Mouse (Mus musculus) limb, embryonic 14.5 days (tissue): ENCODE measurements around the gene CN725425. TPM values are rescaled to one million over a fixed set of nuclear protein-coding genes. Genes with fewer than 3 reads are reported as not detected.

Experiments
- ATAC-seq: fragments of 200-750 bp; cut with Nextera tagmentation; 2 replicates; pipeline ENCODE4 v1.8.0; 2017; ENCODE audit warnings: low read depth, moderate number of reproducible peaks, moderate TSS enrichment; ENCODE audit not compliant: low FRiP score
- DNase-seq: peaks from one replicate; pipeline ENCODE4 v3.0.0-alpha.2; 2015; ENCODE audit warnings: low spot score
- H3K27ac ChIP-seq: fragments of 300-500 bp; sonication (generic); replicated peaks from 2 replicates; pipeline ENCODE4 v1.5.1; 2014; ENCODE audit warnings: low read depth, mild to moderate bottlenecking, low read length, moderate library complexity, mixed read lengths
- H3K27me3 ChIP-seq: fragments of 300-500 bp; sonication (generic); 2 replicates; pipeline ENCODE4 v1.6.1; 2014; ENCODE audit warnings: low read length, mixed read lengths; ENCODE audit not compliant: control insufficient read depth, insufficient read depth
- H3K36me3 ChIP-seq: fragments of 300-500 bp; sonication (generic); 2 replicates; pipeline ENCODE4 v1.6.1; 2014; ENCODE audit warnings: mild to moderate bottlenecking, low read length, moderate library complexity, mixed read lengths; ENCODE audit not compliant: control insufficient read depth, insufficient read depth
- H3K4me1 ChIP-seq: fragments of 300-500 bp; sonication (generic); 2 replicates; pipeline ENCODE4 v1.6.1; 2014; ENCODE audit warnings: antibody characterized with exemption, low read length, mixed read lengths; ENCODE audit not compliant: control insufficient read depth, insufficient read depth
- H3K4me2 ChIP-seq: fragments of 300-500 bp; sonication (generic); replicated peaks from 2 replicates; pipeline ENCODE4 v1.6.1; 2014; ENCODE audit warnings: low read depth, mild to moderate bottlenecking, low read length, moderate library complexity; ENCODE audit not compliant: severe bottlenecking
- H3K4me3 ChIP-seq: fragments of 300-500 bp; sonication (generic); replicated peaks from 2 replicates; pipeline ENCODE4 v1.5.1; 2014; ENCODE audit warnings: low read length
- H3K9ac ChIP-seq: fragments of 300-500 bp; sonication (generic); 2 replicates; pipeline ENCODE4 v1.6.1; 2014; ENCODE audit warnings: mild to moderate bottlenecking, low read depth, low read length, moderate library complexity; ENCODE audit not compliant: severe bottlenecking
- H3K9me3 ChIP-seq: fragments of 300-500 bp; sonication (generic); 2 replicates; pipeline ENCODE4 v1.6.1; 2016; ENCODE audit warnings: low read length; ENCODE audit not compliant: control insufficient read depth
- POLR2A ChIP-seq: fragments of 200-500 bp; IDR thresholded peaks from 2 replicates; pipeline ENCODE4 v1.8.0; 2012; ENCODE audit warnings: inconsistent platforms, mild to moderate bottlenecking, moderate library complexity, borderline replicate concordance; ENCODE audit not compliant: insufficient read depth, insufficient read length; ENCODE audit errors: extremely low read depth
- WGBS: fragments of 180-500 bp; shearing (Covaris S2); extraction: QIAGEN DNeasy Blood & Tissue Kit; methylation state at CpG from one replicate; pipeline ENCODE4 v1.1.7; 2014; 5-methylcytosine and 5-hydroxymethylcytosine counted together
- polyA plus RNA-seq, 2 experiments: library from polyadenylated mRNA; depleted of rRNA in 1 of 2; stranded (reverse) in 1 of 2; unstranded in 1 of 2; fragments of >200 nt; fragmentation: Nextera tagmentation in 1 of 2; extraction: Ambion mirVana in 1 of 2; gene quantifications; 2 replicates each; pipeline versions ENCODE4 v1.2.1 to v1.2.3; 2012 to 2014

The CN725425 gene
- polyA plus RNA-seq, 2 experiments = not detected

- WGBS = 69% methylated on average over 3 of the region's 3 CpGs
- no peaks in the 10 kb centered on the region for H3K9me3 ChIP-seq
- ATAC-seq = no peak
- no peak overlapping the region for H3K27ac ChIP-seq
- TF ChIP-seq POLR2A = no peak
- no peak overlapping the region for H3K4me2 ChIP-seq
- no peak overlapping the region for H3K9ac ChIP-seq
- H3K36me3 ChIP-seq = peaks cover 2% of the 10 kb centered on the region; the same call in 1 of the 2 replicates
- H3K4me3 ChIP-seq = no peak overlapping the region
- no peaks in the 10 kb centered on the region for H3K27me3 ChIP-seq
- no peak for DNase-seq
- no peaks in the 10 kb centered on the region for H3K4me1 ChIP-seq
Observed at GRCm38 (mm10) chr15:91275961-91276360, 76.7 kb downstream of the CN725425 start.

GRCm38 (mm10) chr15:91279571-91279970 is 80.3 kb downstream of the CN725425 start:
- Histone ChIP-seq H3K27ac (no peak overlapping the region), H3K36me3 (no peaks in the 10 kb centered on the region), H3K27me3 (no peaks in the 10 kb centered on the region), H3K4me2 (no peak overlapping the region), H3K4me3 (no peak overlapping the region), H3K4me1 (no peaks in the 10 kb centered on the region), H3K9me3 (no peaks in the 10 kb centered on the region), H3K9ac (no peak overlapping the region)
- DNase-seq (no peak), ATAC-seq (no peak)
- no peak for TF ChIP-seq POLR2A
- 88% methylated on average over 5 of the region's 5 CpGs for WGBS

- no peak overlapping the region for H3K4me3 ChIP-seq
- H3K9ac ChIP-seq = no peak overlapping the region
- ATAC-seq = no peak
- no peaks in the 10 kb centered on the region for H3K36me3 ChIP-seq
- no peaks in the 10 kb centered on the region for H3K4me1 ChIP-seq
- 86% methylated on average over 5 of the region's 5 CpGs for WGBS
- no peak for TF ChIP-seq POLR2A
- DNase-seq = no peak
- H3K4me2 ChIP-seq = no peak overlapping the region
- no peaks in the 10 kb centered on the region for H3K27me3 ChIP-seq
- H3K27ac ChIP-seq = no peak overlapping the region
- no peaks in the 10 kb centered on the region for H3K9me3 ChIP-seq
Observed at GRCm38 (mm10) chr15:91281521-91281920, 82.2 kb downstream of the CN725425 start.

DNA sequence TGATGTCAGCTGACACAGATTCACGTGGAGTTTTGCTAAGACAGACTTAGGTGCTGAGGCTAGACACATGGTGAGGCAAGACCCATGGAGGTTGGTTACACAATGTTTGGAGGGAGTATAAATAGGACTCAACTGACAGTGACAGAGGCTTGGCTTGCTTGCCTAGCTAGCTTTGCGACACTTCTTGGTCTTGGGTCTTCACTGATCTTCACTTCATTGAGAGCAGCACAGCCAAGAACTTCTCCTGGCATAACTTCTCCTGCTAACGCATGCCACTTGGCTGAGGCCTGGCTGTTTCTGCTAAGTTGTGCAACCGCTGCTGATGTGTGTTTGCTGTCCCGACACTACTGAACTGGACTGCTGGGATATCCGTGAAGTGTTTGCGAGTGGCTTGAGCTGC is 83.5 kb downstream of the CN725425 start:
- DNase-seq (no peak), ATAC-seq (no peak)
- Histone ChIP-seq H3K4me2 (no peak overlapping the region), H3K27ac (no peak overlapping the region), H3K27me3 (no peaks in the 10 kb centered on the region), H3K9me3 (0 out of 2 replicates have a peak, but pooled peaks cover 5% of the 10 kb centered on the region), H3K4me1 (no peaks in the 10 kb centered on the region), H3K9ac (no peak overlapping the region), H3K36me3 (no peaks in the 10 kb centered on the region), H3K4me3 (no peak overlapping the region)
- 88% methylated on average over 7 of the region's 7 CpGs for WGBS
- TF ChIP-seq POLR2A = no peak

DNA sequence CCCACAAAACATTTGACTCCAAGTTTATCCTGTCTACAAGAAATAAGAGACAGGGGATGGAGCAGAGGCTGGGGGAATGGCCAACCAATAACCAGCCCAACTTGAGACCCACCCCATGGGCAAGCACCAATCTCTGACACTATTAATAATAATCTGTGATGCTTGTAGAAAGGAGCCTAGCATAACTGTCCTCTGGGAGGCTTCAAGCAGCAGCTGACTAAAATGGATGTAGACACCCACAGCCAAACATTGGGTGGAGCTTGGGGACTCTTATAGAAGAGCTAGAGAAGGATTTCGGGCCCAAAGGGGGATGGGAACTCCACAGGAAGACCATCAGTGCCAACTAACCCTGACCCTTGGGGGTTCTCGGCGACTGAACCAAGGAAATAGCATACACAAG is 84.1 kb downstream of the CN725425 start:
- Histone ChIP-seq H3K9me3 (0 out of 2 replicates have a peak, but pooled peaks cover 5% of the 10 kb centered on the region), H3K4me1 (no peaks in the 10 kb centered on the region), H3K9ac (no peak overlapping the region), H3K27ac (no peak overlapping the region), H3K27me3 (no peaks in the 10 kb centered on the region), H3K4me2 (no peak overlapping the region), H3K4me3 (no peak overlapping the region), H3K36me3 (no peaks in the 10 kb centered on the region)
- no peak for ATAC-seq
- WGBS = 85% methylated on average over 3 of the region's 3 CpGs
- TF ChIP-seq POLR2A = no peak
- DNase-seq = no peak
